Mouse (Mus musculus) embryonic fibroblast, embryonic 13.5 days (primary cell): Measurements from ENCODE around the gene Rnf44.

Experiments used
- CTCF ChIP-seq: IDR thresholded peaks from 2 replicates; pipeline ENCODE4 v1.5.1; 2011; ENCODE audit warnings: mild to moderate bottlenecking, control low read depth, low read length, moderate library complexity, borderline replicate concordance; ENCODE audit not compliant: insufficient read depth
- POLR2A ChIP-seq: IDR thresholded peaks from 2 replicates; pipeline ENCODE4 v1.6.1; 2011; ENCODE audit warnings: low read depth, mild to moderate bottlenecking, control low read depth, low read length, moderate library complexity

GRCm38 (mm10) chr13:54664509-54664908 lies 29.2 kb downstream of the Rnf44 start:
- TF ChIP-seq CTCF (no peak), POLR2A (no peak)
